Mouse (Mus musculus): ENCODE results near the gene Get4. TPM values are rescaled to one million over a fixed set of nuclear protein-coding genes. Genes with fewer than 3 reads are reported as not detected.

The Get4 gene
- polyA plus RNA-seq, 1 experiment from 2014 or later, result 122 TPM

DNA sequence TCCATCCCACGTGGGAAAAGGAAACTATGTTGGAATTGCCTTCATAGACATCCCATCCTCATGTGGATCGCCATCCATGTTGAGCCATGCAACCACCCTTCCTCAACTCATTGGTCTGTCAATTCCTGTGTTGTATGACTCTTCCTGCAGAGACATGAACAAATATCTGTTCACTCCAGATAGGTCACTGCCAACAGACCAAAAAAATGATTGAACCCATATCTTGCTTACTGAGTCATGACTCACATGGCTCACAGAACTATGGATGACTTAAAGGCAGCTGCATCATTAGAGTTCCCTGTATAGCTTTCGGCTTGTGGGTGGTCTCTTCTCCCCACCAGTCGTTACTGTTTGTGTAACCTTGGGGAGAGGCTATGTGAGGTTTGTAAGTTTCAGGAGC lies 9.3 kb downstream of the Get4 start:
- Histone ChIP-seq H3K4me1 (0 out of 2 replicates have a peak, but pooled peaks cover 9% of the 10 kb centered on the region), H3K27me3 (no peaks in the 10 kb centered on the region), H3K9me3 (replicated peaks) (no peaks in the 10 kb centered on the region), H3K4me3 (no peak overlapping the region), H3K9ac (no peak overlapping the region), H3K27ac (no peak overlapping the region), H3K36me3 (ENCODE audit: poor library complexity, severe bottlenecking) (peaks cover 74% of the 10 kb centered on the region), H3K4me2 (no peak overlapping the region)
- 93% methylated on average over 4 of the region's 4 CpGs for WGBS
- no peak for ATAC-seq

DNA sequence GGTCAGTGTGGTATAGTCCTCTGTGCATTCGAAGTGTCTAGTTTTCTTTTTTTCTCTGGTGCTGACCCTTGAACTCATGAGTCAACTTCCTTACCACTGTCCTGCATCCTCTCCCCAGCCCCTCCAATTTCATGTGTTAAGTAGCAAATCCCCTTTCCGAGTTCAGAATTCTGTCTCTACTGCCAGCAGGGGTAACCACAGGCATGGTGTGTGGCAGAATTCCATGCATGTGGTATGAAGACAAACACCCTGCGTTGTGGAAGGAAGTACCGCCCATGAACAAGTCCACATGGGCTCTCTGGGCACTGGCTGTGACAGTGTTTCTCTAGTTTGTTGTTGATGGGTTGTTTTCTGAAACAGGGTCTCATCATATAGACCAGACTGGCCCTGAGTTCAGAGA lies 15.5 kb downstream of the Get4 start:
- Histone ChIP-seq H3K36me3 (ENCODE audit: poor library complexity, severe bottlenecking) (peaks cover 73% of the 10 kb centered on the region), H3K9me3 (replicated peaks) (no peaks in the 10 kb centered on the region), H3K27ac (no peak overlapping the region), H3K4me1 (peaks cover 8% of the 10 kb centered on the region; the same call in 1 of the 2 replicates), H3K27me3 (no peaks in the 10 kb centered on the region), H3K9ac (no peak overlapping the region), H3K4me3 (no peak overlapping the region), H3K4me2 (no peak overlapping the region)
- ATAC-seq, result no peak
- WGBS, result 90% methylated on average over 4 of the region's 4 CpGs

DNA sequence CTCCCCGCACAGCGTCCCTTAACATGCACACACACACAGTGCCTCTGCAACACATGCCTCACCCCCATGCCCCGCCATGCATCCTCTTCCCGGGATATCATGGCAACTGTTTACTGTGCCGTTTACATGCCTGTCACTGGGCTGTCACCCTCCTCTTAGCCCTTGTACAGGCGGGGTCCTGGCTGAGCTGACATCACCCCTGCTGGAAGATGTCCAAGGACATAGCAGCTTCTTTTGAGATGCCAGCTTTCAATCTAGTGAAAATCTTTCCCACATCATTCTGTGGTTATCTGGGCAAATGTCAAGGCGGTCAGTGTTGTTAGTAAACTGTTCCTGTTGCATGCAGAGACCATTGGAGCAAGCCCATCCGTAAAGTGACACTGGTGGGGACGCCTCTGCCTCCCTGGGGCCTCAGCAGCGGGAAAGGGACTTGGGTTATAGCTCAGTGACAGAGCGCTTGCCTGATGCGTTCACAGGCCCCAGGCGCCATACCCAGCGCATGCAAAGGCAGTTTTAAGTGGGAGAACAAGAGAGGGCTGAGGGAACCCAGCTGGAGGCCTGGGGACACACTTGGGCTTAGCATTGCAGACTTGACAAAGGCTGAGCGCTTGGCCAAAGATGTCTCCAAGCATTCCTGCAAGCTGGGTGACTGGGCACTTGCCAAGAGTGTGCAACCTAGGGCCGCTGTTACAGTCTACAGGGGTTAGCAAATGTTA lies 18.8 kb downstream of the Get4 start:
- Histone ChIP-seq H3K9ac (no peak overlapping the region), H3K4me3 (no peak overlapping the region), H3K9me3 (replicated peaks) (no peaks in the 10 kb centered on the region), H3K36me3 (ENCODE audit: poor library complexity, severe bottlenecking) (peaks cover 40% of the 10 kb centered on the region), H3K4me2 (no peak overlapping the region), H3K27me3 (no peaks in the 10 kb centered on the region), H3K4me1 (peaks cover 8% of the 10 kb centered on the region; the same call in 1 of the 2 replicates), H3K27ac (peak overlapping the region; percentile 7)
- WGBS, result 63% methylated on average over 16 of the region's 16 CpGs
- 0 out of 2 replicates have a peak, but pooled peaks have one; percentile 27 for ATAC-seq

DNA sequence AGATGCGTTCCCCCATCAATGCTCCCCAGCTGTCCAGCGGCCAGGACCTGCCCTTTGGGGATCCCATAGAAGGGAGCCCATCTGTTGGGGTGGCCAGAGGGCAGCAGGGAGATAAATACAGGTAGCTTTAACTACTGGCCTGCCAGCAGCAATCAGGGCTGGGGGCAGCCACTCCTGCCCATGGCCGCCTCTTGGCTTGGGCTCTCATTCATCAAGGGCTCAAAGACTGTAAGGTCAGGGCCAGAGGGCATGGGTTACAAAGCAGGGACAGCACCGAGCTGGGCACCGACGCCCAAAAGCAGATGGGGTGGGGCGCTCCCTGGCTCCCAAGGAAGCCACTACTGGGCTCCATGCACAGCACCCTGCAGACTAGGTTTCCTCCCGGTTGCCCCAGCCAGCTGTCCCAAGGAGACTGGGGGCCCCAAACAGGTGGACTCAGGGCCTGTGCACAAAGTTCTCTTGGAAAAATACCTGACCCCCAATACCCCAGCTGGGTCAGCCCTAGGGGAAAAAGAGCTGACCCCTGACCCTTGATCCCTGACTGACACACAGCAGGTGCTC lies 19.9 kb downstream of the Get4 start:
- H3K9ac ChIP-seq, result no peak overlapping the region

DNA sequence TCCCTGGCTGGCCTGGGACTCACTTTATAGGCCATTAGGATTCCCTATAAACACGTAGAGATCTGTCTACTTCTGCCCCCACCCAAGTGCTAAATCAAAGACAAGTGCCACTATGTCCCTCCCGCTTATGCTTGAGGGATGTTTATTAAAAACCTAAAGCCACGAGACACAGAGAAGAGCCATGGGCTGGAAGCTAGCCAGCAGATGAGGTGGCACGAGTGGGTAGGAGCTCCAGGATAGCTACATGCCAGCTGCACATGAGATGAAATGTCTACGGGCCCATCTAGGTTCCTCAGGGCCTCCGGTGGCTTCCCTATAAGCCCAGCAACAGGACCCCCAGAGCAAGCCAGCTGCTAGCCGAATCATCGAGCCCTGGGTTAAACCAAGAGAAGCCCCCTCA lies 25.2 kb downstream of the Get4 start:
- Histone ChIP-seq H3K4me1 (no peaks in the 10 kb centered on the region), H3K36me3 (ENCODE audit: poor library complexity, severe bottlenecking) (no peaks in the 10 kb centered on the region), H3K27me3 (no peaks in the 10 kb centered on the region; the same call in 1 of the 2 replicates), H3K4me3 (no peak overlapping the region), H3K9me3 (replicated peaks) (no peaks in the 10 kb centered on the region), H3K4me2 (no peak overlapping the region), H3K27ac (no peak overlapping the region), H3K9ac (no peak overlapping the region)
- WGBS, result 78% methylated on average over 8 of the region's 8 CpGs
- ATAC-seq, result no peak

More for the DNA sequence above, 19.9 kb downstream of the Get4 start:
- Histone ChIP-seq H3K4me3 (no peak overlapping the region), H3K27ac (no peak overlapping the region), H3K27me3 (no peaks in the 10 kb centered on the region), H3K4me2 (no peak overlapping the region), H3K9me3 (replicated peaks) (no peaks in the 10 kb centered on the region), H3K36me3 (ENCODE audit: poor library complexity, severe bottlenecking) (peaks cover 29% of the 10 kb centered on the region), H3K4me1 (peaks cover 8% of the 10 kb centered on the region; the same call in 1 of the 2 replicates)
- 63% methylated on average over 8 of the region's 8 CpGs for WGBS
- ATAC-seq, result no peak

DNA sequence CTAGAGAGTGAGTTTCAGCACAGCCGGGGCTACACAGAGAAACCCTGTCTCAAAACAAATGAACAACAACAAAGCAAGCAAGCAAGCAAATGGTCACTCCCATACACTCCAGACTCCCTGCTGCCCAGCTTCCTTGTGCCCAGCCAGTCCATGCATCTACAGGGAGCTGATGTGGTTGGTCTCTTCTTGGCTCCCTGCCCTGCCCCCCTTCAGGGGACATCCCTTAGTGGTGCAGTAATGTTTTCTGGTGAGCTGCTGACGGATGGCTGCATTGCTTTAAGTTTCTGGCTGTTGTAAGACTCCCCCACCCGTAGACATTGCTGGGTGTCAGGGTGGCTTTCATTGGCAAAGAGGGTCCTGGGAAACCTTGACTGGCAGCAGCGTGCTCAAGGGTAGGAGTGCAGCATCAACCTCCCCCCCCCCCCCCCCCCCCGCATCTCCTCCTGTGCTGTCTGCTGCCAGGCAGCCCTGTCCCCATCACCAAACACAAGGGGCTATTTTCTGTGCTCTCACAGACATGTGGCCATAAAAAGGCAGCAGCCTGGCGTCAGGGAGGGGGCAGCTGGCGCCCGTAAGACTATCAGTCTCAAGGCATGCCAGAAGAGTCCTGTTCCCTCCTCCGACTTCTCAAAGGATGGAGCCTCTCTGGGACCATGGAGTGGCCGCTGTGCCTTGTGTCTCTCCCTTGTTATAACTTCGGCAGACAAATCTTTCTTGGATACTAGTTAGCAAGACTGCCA lies 29.4 kb downstream of the Get4 start:
- Histone ChIP-seq H3K9ac (no peak overlapping the region), H3K36me3 (ENCODE audit: poor library complexity, severe bottlenecking) (no peaks in the 10 kb centered on the region), H3K27ac (no peak overlapping the region), H3K9me3 (replicated peaks) (no peaks in the 10 kb centered on the region), H3K27me3 (no peaks in the 10 kb centered on the region; the same call in 1 of the 2 replicates), H3K4me3 (no peak overlapping the region), H3K4me1 (no peaks in the 10 kb centered on the region), H3K4me2 (no peak overlapping the region)
- 65% methylated on average over 11 of the region's 11 CpGs for WGBS
- ATAC-seq, result peak; percentile 27; the same call in 1 of the 2 replicates

DNA sequence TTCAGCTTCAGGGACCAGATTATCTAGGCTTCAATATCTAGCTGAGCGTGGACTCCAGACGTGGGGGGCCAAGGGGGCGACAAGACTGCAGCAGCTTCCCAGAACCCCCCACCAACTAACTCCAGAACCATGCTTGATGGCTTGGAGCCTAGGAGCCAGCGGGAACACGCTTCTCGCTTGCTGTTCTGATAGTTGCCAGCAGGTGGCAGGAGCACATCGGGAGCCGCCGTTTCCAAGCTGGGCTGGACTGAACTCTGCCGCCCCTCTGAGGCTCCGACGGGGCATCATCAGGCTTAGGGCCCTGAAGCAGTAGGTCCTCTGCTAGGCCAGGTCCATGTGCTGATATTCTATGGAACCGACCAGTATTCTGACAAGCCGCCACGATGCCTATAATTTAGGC lies 30.1 kb downstream of the Get4 start:
- H3K9me3 ChIP-seq (replicated peaks), result no peaks in the 10 kb centered on the region
- no peak overlapping the region; the same call in 1 of the 2 replicates for H3K4me2 ChIP-seq
- H3K27ac ChIP-seq, result no peak overlapping the region
- H3K4me1 ChIP-seq, result no peaks in the 10 kb centered on the region
- 5% methylated on average over 15 of the region's 15 CpGs for WGBS
- H3K4me3 ChIP-seq, result no peak overlapping the region
- H3K9ac ChIP-seq, result no peak overlapping the region
- H3K36me3 ChIP-seq (ENCODE audit: poor library complexity, severe bottlenecking), result no peaks in the 10 kb centered on the region
- peak; percentile 61; the same call in 1 of the 2 replicates for ATAC-seq
- no peaks in the 10 kb centered on the region; the same call in 1 of the 2 replicates for H3K27me3 ChIP-seq

DNA sequence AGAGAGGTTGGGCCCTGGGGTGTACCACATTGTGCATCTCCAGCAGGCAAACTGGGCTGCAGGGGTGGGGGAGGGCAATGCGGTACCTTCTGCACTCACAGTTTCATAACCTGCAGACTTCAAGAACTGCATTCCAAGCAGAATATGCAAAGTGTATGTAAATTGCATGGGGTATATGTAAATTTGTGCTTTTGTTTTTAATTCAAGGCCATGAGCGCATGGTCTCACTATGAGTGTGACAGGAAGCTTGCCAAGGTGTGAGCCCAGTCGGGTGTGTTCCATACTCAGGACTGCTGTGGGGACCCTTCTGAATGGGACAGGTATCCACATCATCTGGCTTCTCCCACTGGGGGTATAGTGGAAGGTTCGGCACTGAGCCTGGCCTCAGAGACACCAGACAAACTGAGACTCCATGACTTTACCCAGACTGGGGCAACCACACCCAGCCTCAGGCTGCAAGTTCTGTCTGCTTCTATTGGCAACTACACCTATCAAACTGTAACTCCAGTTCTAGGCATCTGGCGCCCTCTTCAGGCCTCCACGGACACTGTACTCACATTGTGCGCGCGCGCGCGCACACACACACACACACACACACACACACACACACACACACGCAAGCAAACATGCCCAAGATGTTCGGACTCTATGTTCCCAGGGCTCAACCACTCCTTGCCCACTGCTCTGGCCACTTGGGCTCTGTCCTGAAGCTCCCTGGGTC lies 31.5 kb downstream of the Get4 start:
- ATAC-seq, result no peak
- Histone ChIP-seq H3K27ac (no peak overlapping the region), H3K27me3 (no peaks in the 10 kb centered on the region; the same call in 1 of the 2 replicates), H3K36me3 (ENCODE audit: poor library complexity, severe bottlenecking) (no peaks in the 10 kb centered on the region), H3K4me3 (no peak overlapping the region), H3K9me3 (replicated peaks) (no peaks in the 10 kb centered on the region), H3K4me1 (no peaks in the 10 kb centered on the region), H3K9ac (no peak overlapping the region), H3K4me2 (no peak overlapping the region)
- WGBS, result 94% methylated on average over 14 of the region's 14 CpGs

DNA sequence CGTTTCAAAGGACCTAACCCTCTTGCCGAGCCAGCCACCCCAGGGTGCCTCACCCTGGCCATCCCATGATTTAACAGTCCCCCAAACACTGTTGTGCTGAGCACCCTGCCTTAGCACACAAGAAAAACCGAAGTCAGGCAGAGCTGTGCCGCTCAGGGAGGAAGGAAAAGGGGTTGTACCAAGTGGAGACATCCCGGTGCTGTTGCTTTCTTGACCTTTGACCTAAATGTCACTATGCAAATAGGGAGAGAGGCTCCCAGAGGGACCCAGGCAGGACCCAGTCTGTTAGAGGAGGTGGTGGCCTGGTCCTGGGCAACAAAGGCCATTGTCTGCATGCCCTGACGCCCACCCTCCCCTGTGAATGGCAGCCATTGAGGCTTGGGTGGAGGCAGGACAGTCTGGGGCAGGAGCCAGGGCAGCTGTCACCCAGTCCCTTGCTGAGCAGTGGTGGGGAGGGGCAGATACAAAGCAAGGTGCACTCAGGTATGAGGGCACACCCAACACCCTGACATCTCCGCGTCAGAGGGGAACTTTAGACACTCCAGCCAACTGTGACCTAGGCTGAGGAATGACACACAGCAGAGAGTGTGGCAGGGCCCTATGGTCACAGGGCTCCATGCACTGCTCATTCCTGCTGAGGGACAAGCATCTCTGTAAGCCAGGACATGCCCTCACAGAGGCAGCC lies 33.4 kb downstream of the Get4 start:
- no peak for ATAC-seq
- Histone ChIP-seq H3K27ac (no peak overlapping the region), H3K9ac (no peak overlapping the region), H3K9me3 (replicated peaks) (no peaks in the 10 kb centered on the region), H3K4me1 (no peaks in the 10 kb centered on the region), H3K4me2 (no peak overlapping the region), H3K27me3 (no peaks in the 10 kb centered on the region), H3K4me3 (no peak overlapping the region), H3K36me3 (ENCODE audit: poor library complexity, severe bottlenecking) (no peaks in the 10 kb centered on the region)
- 55% methylated on average over 8 of the region's 8 CpGs for WGBS

DNA sequence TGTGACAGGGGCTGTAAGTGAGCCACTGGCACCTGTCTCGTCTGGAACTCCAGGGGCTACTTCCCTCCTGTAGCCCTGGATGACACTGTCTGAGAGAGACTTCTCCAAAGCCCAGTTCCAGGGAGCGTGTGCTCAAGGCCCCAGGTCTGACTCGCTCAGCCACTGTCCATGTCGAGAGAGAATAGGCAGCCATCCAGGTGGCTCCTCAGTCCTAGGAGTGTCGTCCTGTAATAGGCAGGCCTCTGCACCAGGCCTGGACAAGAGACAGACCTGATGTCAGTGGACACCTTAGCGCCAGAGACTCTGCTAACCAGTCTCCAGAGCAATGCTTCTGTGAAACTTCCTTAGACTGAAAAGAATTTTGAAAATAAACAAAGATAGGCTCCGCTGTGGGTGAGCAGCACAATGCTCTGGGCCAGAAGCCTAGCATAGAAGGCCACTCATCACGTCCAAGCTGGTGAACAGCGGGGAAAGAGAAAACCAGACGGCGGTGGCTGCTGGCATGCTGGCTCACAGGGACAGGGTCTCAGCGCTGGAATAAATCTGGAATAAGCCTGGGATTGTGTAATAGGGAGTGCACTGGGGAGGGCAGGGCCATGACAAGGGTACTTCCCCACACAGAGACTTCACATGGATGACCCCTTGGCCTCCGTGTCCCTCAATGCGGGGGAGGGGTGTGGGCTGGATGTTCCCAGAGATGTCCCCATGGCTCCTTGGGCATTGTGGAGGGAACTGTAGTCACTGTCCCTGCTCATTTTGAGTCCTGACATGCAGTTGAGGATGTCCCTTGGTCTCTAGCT lies 34.2 kb downstream of the Get4 start:
- Histone ChIP-seq H3K4me2 (no peak overlapping the region), H3K36me3 (ENCODE audit: poor library complexity, severe bottlenecking) (no peaks in the 10 kb centered on the region), H3K4me3 (no peak overlapping the region), H3K9ac (no peak overlapping the region), H3K27me3 (no peaks in the 10 kb centered on the region), H3K27ac (no peak overlapping the region), H3K4me1 (no peaks in the 10 kb centered on the region), H3K9me3 (replicated peaks) (no peaks in the 10 kb centered on the region)
- WGBS, result 76% methylated on average over 14 of the region's 14 CpGs
- ATAC-seq, result no peak

DNA sequence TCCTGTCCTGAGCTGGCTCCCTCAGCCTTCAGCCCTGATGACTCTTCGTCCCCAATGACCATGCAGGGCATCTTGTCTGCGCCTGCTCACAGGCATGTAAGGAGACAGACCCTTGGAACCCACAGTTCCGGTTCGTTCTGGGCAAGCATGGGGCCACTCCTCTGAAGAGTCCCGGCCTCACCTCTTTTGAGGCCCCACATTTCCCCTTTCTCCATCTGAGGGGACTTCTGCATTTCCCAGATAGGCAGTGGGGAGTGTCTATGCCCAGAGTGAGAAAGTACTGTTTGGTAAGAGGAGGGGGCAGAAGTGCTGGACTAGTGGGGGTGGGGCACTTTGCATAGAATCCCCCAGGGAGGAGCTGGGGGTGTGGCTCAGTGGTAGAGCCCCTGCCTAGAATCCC lies 35.0 kb downstream of the Get4 start:
- H3K9me3 ChIP-seq (replicated peaks), result no peaks in the 10 kb centered on the region
- no peak overlapping the region for H3K4me2 ChIP-seq
- no peaks in the 10 kb centered on the region for H3K4me1 ChIP-seq
- H3K36me3 ChIP-seq (ENCODE audit: poor library complexity, severe bottlenecking), result no peaks in the 10 kb centered on the region
- no peaks in the 10 kb centered on the region for H3K27me3 ChIP-seq
- H3K27ac ChIP-seq, result no peak overlapping the region
- ATAC-seq, result no peak
- WGBS, result 92% methylated on average over 5 of the region's 5 CpGs
- H3K4me3 ChIP-seq, result no peak overlapping the region
- no peak overlapping the region for H3K9ac ChIP-seq

Data from forebrain, embryonic 13.5 days (tissue).